Mouse (Mus musculus) olfactory bulb, adult 2 months (tissue): ENCODE measurements at regions not wholly inside any gene's neighbourhood (a gene's known extent, or its start where the extent isn't known, plus 50 kb on each side); places are given as distances from the start of the nearest gene placed in this dataset.

Experiments used
- CTCF ChIP-seq: fragments of 200-500 bp; IDR thresholded peaks from 2 replicates; pipeline ENCODE4 v1.5.1; 2012; ENCODE audit warnings: low read depth, mild to moderate bottlenecking, low read length, moderate library complexity; ENCODE audit not compliant: insufficient read depth
- POLR2A ChIP-seq: fragments of 200-500 bp; IDR thresholded peaks from 2 replicates; pipeline ENCODE4 v1.6.1; 2012; ENCODE audit warnings: mild to moderate bottlenecking, low read depth, low read length, moderate library complexity; ENCODE audit not compliant: insufficient read depth

DNA sequence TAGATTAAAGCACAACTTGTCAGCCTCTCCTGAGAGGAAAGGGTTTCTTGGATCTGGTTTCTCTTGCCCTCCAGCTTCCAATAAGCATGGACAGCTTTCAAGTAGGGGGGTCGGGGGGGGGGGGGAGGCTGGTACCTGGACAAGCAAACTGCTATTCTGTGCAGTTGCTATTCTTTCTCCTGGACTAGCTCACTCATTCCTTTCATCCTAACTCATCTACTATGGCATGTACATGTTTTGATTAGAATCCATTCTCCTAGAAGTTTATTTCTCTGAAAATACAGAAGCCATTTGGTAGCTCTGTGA, 650.5 kb downstream of the Gsdmc2 start:
- no peak for TF ChIP-seq CTCF
- no peak for TF ChIP-seq POLR2A
